Mouse (Mus musculus): ENCODE data around the gene Vmn2r39. TPM values are rescaled to one million over a fixed set of nuclear protein-coding genes. Genes with fewer than 3 reads are reported as not detected.
"Not testable (repeated sequence)": the region's sequence is repeated elsewhere in the genome, so short reads cannot be mapped to it uniquely, and the experiment has no call there.

Gene Vmn2r39
- polyA plus RNA-seq (2012; rRNA removed): not detected in 2 replicates

DNA sequence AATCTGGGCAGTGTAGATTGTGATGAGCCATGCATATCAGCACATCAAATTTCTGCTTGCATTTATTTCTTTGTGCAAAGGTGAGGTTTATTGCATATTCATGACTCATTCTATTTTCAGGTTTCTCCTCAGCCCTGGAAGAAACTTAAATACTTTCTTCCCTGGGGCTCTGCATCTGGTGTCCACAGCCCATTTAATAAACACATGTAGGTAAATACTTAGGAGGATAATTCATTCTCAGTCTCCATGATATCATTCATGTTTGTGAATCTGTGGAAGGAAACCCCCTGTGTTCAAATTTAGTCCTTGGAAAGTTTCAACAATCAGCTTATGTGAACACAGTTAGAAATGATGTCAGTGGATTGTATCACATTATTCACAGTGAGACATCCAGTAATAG lies at the start of gene Vmn2r39:
Gene Vmn2r39, minus strand, starts transcription at position 101 of the 400 bp plus-strand sequence.
- DNase-seq (ENCODE audit: low read depth, low spot score): not testable (repeated sequence)

DNA sequence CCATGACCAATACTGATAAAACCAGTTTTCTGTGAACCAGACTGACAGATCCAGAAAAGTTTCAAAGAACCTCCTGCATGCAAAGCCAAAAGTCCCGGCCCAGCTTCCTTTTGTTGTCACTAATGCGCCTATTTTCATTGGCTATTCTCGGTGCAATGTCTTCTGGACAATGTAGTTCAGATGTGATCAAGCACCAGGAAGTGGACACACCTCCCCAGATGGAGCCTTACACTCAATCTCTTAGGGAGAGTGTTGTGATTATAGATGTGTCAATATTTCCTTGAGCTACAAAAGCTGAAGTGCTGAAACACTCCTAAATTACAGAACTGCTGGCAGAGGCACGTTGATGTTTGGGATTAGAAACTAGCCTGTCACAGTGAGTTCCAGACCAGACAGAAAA lies 34.8 kb upstream of the Vmn2r39 start:
- 84% methylated on average over 4 of the region's 4 CpGs for WGBS
- DNase-seq (ENCODE audit: low read depth, low spot score): not testable (repeated sequence)

Other genes with a start within 250 kb of the Vmn2r39 start
- not detected in 2 replicates for gene Vmn2r40, start 99.4 kb downstream of the Vmn2r39 start, polyA plus RNA-seq (2012; rRNA removed)
- gene Vmn2r38, start 67.1 kb upstream of the Vmn2r39 start, polyA plus RNA-seq (2012; rRNA removed): not detected in 2 replicates
- not detected in 2 replicates for gene Vmn2r37, start 192.9 kb upstream of the Vmn2r39 start, polyA plus RNA-seq (2012; rRNA removed)

Data from large intestine, adult 2 months (tissue).